Mouse (Mus musculus): ENCODE measurements around the gene Zfp459. TPM values are rescaled to one million over a fixed set of nuclear protein-coding genes. Genes with fewer than 3 reads are reported as not detected.
A peak's percentile ranks its signal among the peaks of the same experiment; 100 is the strongest.
"Not testable (repeated sequence)": the region's sequence is repeated elsewhere in the genome, so short reads cannot be mapped to it uniquely, and the experiment has no call there.

Gene Zfp459
- total RNA-seq (2021): 1 to 10 TPM; 1.8 to 2.8 TPM
- long read RNA-seq, experiment 1: 0 reads
- long read RNA-seq, experiment 2, partial matches to known transcripts: 0 of 1 reads
- long read RNA-seq, experiment 2, other reads (novel, unspliced or antisense): 1 of 1 reads

- Histone ChIP-seq H3K4me3 (peak within 1 kb of the TSS; percentile 75), H3K27ac (0 out of 2 replicates have a peak within 1 kb of the TSS, but pooled peaks have one; percentile 20)
- TF ChIP-seq CTCF (conservative IDR thresholded peaks at IDR 0.05): no peak
- peak; percentile 4 to 36 for DNase-seq (ENCODE audit: low spot score in 2 of 2)
These were observed at the start of gene Zfp459 for GRCm38 (mm10) chr13:67421207-67421857. Gene Zfp459, minus strand, starts transcription at chr13:67421418.

GRCm38 (mm10) chr13:67469274-67469673, 48.1 kb upstream of the Zfp459 start:
- no peak for DNase-seq (ENCODE audit: low spot score in 2 of 2)
- no peak for TF ChIP-seq CTCF (conservative IDR thresholded peaks at IDR 0.05)

GRCm38 (mm10) chr13:67463506-67464185, 42.4 kb upstream of the Zfp459 start:
- not testable (repeated sequence) for DNase-seq (ENCODE audit: low spot score in 2 of 2); H3K4me3 ChIP-seq; H3K27ac ChIP-seq

More at GRCm38 (mm10) chr13:67469274-67469673, 48.1 kb upstream of the Zfp459 start:
- H3K4me3 ChIP-seq: no peak overlapping the region
- no peak overlapping the region for H3K27ac ChIP-seq

GRCm38 (mm10) chr13:67452021-67452309, 30.7 kb upstream of the Zfp459 start:
- Histone ChIP-seq H3K27ac (peak overlapping the region; percentile 71), H3K4me3 (peak overlapping the region; percentile 73)
- no peak for DNase-seq (ENCODE audit: low spot score in 2 of 2)
- TF ChIP-seq CTCF (conservative IDR thresholded peaks at IDR 0.05): no peak

GRCm38 (mm10) chr13:67451172-67452020, 30.2 kb upstream of the Zfp459 start, which contains the start of gene Zfp874a:
Gene Zfp874a, minus strand, starts transcription at chr13:67451624.
- DNase-seq (ENCODE audit: low spot score in 2 of 2): peak; percentile 87 to 95
- H3K4me3 ChIP-seq: peak within 1 kb of the TSS; percentile 73
- H3K27ac ChIP-seq: peak within 1 kb of the TSS; percentile 71
- no peak for TF ChIP-seq CTCF (conservative IDR thresholded peaks at IDR 0.05)

GRCm38 (mm10) chr13:67437095-67437494, 15.9 kb upstream of the Zfp459 start:
- not testable (repeated sequence) for H3K27ac ChIP-seq; H3K4me3 ChIP-seq; DNase-seq (ENCODE audit: low spot score in 2 of 2)

GRCm38 (mm10) chr13:67428116-67428515, 6.9 kb upstream of the Zfp459 start:
- no peak for DNase-seq (ENCODE audit: low spot score in 2 of 2)
- no peak for TF ChIP-seq CTCF (conservative IDR thresholded peaks at IDR 0.05)
- H3K4me3 ChIP-seq: no peak overlapping the region
- no peak overlapping the region for H3K27ac ChIP-seq

GRCm38 (mm10) chr13:67425699-67426098, 4.5 kb upstream of the Zfp459 start:
- not testable (repeated sequence) for DNase-seq (ENCODE audit: low spot score in 2 of 2); H3K27ac ChIP-seq; H3K4me3 ChIP-seq

GRCm38 (mm10) chr13:67422532-67422931, 1.3 kb upstream of the Zfp459 start:
- H3K27ac ChIP-seq; DNase-seq (ENCODE audit: low spot score in 2 of 2); H3K4me3 ChIP-seq: not testable (repeated sequence)

- Histone ChIP-seq H3K4me3 (peak overlapping the region; percentile 75), H3K27ac (0 out of 2 replicates have a peak overlapping the region, but pooled peaks have one; percentile 20)
- DNase-seq (ENCODE audit: low spot score in 2 of 2): no peak
- no peak for TF ChIP-seq CTCF (conservative IDR thresholded peaks at IDR 0.05)
These were observed 536 bp downstream of the Zfp459 start for GRCm38 (mm10) chr13:67420558-67421206.

- TF ChIP-seq CTCF (conservative IDR thresholded peaks at IDR 0.05): no peak
- DNase-seq (ENCODE audit: low spot score in 2 of 2): no peak
- Histone ChIP-seq H3K27ac (no peak overlapping the region), H3K4me3 (no peak overlapping the region)
These were observed 4.4 kb downstream of the Zfp459 start for GRCm38 (mm10) chr13:67416811-67417210.

GRCm38 (mm10) chr13:67415759-67416158, 5.5 kb downstream of the Zfp459 start:
- TF ChIP-seq CTCF (conservative IDR thresholded peaks at IDR 0.05): no peak
- H3K4me3 ChIP-seq: no peak overlapping the region
- no peak overlapping the region for H3K27ac ChIP-seq
- no peak for DNase-seq (ENCODE audit: low spot score in 2 of 2)
